Mouse (Mus musculus) liver, postnatal 0 days (tissue): Measurements from ENCODE around the gene Naa80.
A peak's percentile ranks its signal among the peaks of the same experiment; 100 is the strongest.

Source experiments
- CTCF ChIP-seq: sonication (generic); IDR thresholded peaks from 2 replicates; pipeline ENCODE4 v1.5.1; 2016; ENCODE audit warnings: antibody characterized with exemption, low read depth
- EP300 ChIP-seq: IDR thresholded peaks from 2 replicates; pipeline ENCODE4 v1.6.1; 2016; ENCODE audit warnings: antibody characterized with exemption, low read depth, mild to moderate bottlenecking

- TF ChIP-seq CTCF (peak; percentile 95), EP300 (no peak)
Measured at GRCm38 (mm10) chr9:107566041-107566709, 12.5 kb upstream of the Naa80 start.
